Mouse (Mus musculus) intestine, embryonic 14.5 days (tissue): ENCODE results near the gene Gcn1l1. TPM values are rescaled to one million over a fixed set of nuclear protein-coding genes. Genes with fewer than 3 reads are reported as not detected.
A peak's percentile ranks its signal among the peaks of the same experiment; 100 is the strongest.

ENCODE experiments used
- ATAC-seq: fragments of 200-750 bp; cut with Nextera tagmentation; replicated peaks from 2 replicates; pipeline ENCODE4 v1.8.0; 2017; ENCODE audit warnings: low read depth, moderate number of reproducible peaks, moderate TSS enrichment, moderate library complexity; ENCODE audit not compliant: low FRiP score, low TSS enrichment
- DNase-seq: peaks from one replicate; pipeline ENCODE4 v3.0.0-alpha.2; 2018; ENCODE audit warnings: low spot score
- H3K27ac ChIP-seq: fragments of 300-500 bp; sonication (generic); 2 replicates; pipeline ENCODE4 v1.5.1; 2014; ENCODE audit warnings: low read depth, mild to moderate bottlenecking, control low read depth
- H3K27me3 ChIP-seq: fragments of 300-500 bp; sonication (generic); replicated peaks from 2 replicates; pipeline ENCODE4 v1.6.1; 2014; ENCODE audit warnings: low read length, control low read depth; ENCODE audit not compliant: control insufficient read depth, insufficient read depth
- H3K36me3 ChIP-seq: fragments of 300-500 bp; sonication (generic); 2 replicates; pipeline ENCODE4 v1.6.1; 2014; ENCODE audit warnings: low read length, control low read depth; ENCODE audit not compliant: control insufficient read depth, insufficient read depth
- H3K4me1 ChIP-seq: fragments of 300-500 bp; sonication (generic); replicated peaks from 2 replicates; pipeline ENCODE4 v1.6.1; 2014; ENCODE audit warnings: low read length, control low read depth, mixed read lengths; ENCODE audit not compliant: control insufficient read depth, insufficient read depth
- H3K4me2 ChIP-seq: fragments of 300-500 bp; sonication (generic); 2 replicates; pipeline ENCODE4 v1.6.1; 2014; ENCODE audit warnings: low read length
- H3K4me3 ChIP-seq: fragments of 300-500 bp; sonication (generic); 2 replicates; pipeline ENCODE4 v1.5.1; 2014; ENCODE audit warnings: low read depth, low read length, control low read depth, mixed read lengths
- H3K9ac ChIP-seq: fragments of 300-500 bp; sonication (generic); 2 replicates; pipeline ENCODE4 v1.6.1; 2014; ENCODE audit warnings: mild to moderate bottlenecking, low read length
- H3K9me3 ChIP-seq: fragments of 300-500 bp; sonication (generic); 2 replicates; pipeline ENCODE4 v1.6.1; 2016; ENCODE audit warnings: low read length, control low read depth; ENCODE audit not compliant: control insufficient read depth
- WGBS: fragments of 180-500 bp; shearing (Covaris S2); extraction: QIAGEN DNeasy Blood & Tissue Kit; methylation state at CpG from one replicate; pipeline ENCODE4 v1.1.7; 2014; 5-methylcytosine and 5-hydroxymethylcytosine counted together
- polyA plus RNA-seq: library from polyadenylated mRNA; unstranded; fragments of >200 nt; fragmentation: Nextera tagmentation; extraction: Ambion mirVana; gene quantifications from 2 replicates; pipeline ENCODE4 v1.2.1, GENCODE M21; 2014

Gcn1l1 gene
- polyA plus RNA-seq, 1 experiment from 2014 or later, result 44.8 TPM

- DNase-seq (no peak), ATAC-seq (no peak)
- H3K9me3 ChIP-seq, result no peaks in the 10 kb centered on the region
- peak overlapping the region; percentile 70; the same call in 1 of the 2 replicates for H3K27ac ChIP-seq
- H3K4me3 ChIP-seq, result peak overlapping the region; percentile 57
- H3K27me3 ChIP-seq, result no peaks in the 10 kb centered on the region
- 34% methylated on average over 13 of the region's 13 CpGs for WGBS
- H3K36me3 ChIP-seq, result peaks cover 42% of the 10 kb centered on the region
- H3K4me1 ChIP-seq, result peaks cover 11% of the 10 kb centered on the region
- peak overlapping the region; percentile 97 for H3K4me2 ChIP-seq
- H3K9ac ChIP-seq, result peak overlapping the region; percentile 98
These were observed 4.6 kb upstream of the Gcn1l1 start for GRCm38 (mm10) chr5:115560336-115560905.

DNA sequence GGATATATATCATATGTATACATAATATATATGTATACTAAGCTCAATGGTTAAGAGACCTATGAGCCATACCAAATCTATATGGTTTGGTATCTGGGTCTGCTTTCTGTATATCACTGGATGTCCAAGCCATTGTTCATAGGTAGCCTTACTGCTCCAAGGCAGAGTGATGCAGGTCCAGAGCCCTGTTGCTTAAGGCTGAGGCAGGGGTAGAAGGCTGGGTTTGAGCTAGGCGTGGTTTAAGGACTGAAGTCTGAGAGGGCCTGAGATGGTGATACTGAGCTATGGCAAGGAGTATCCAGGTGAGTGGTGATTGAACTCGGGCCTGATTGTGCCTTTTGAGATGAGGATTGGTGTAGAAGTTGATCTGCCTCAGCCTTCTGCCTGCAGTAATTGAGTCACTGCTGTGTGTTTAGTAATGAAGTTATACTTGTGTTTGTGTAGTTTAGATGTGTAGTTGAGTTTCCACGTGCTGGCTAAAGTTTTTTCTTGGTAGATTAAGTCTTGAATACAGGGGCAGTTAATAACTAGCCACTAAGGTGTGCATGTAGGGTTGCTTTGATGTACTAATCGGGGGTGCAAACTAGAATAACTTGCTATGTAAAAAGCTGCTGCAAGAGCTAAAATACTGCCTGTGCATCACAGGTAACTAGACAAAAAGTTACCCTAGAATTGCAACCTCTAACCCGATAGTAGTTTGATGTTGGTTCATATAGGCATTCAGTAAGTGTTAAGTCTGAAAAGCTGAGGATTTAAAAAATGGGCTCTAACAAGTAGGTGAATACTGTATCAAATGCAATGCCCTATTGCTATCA lies 1.1 kb upstream of the Gcn1l1 start:
- Histone ChIP-seq H3K36me3 (peaks cover 42% of the 10 kb centered on the region), H3K27ac (no peak overlapping the region), H3K4me2 (peak overlapping the region; percentile 96), H3K9me3 (no peaks in the 10 kb centered on the region), H3K4me3 (peak overlapping the region; percentile 83; the same call in 1 of the 2 replicates), H3K4me1 (peaks cover 24% of the 10 kb centered on the region), H3K9ac (no peak overlapping the region), H3K27me3 (no peaks in the 10 kb centered on the region)
- ATAC-seq (no peak), DNase-seq (no peak)
- 49% methylated on average over 5 of the region's 5 CpGs for WGBS

- under 1% methylated on average over 40 of the region's 46 CpGs for WGBS
- peak; percentile 75 for DNase-seq
These were observed 349 bp downstream of the Gcn1l1 start for GRCm38 (mm10) chr5:115565403-115565802.

GRCm38 (mm10) chr5:115568681-115569080 lies 3.6 kb downstream of the Gcn1l1 start:
- no peaks in the 10 kb centered on the region for H3K27me3 ChIP-seq
- no peak overlapping the region for H3K27ac ChIP-seq
- H3K9ac ChIP-seq, result no peak overlapping the region
- DNase-seq (peak; percentile 61), ATAC-seq (no peak)
- no peak overlapping the region for H3K4me3 ChIP-seq
- WGBS, result 54% methylated on average over 10 of the region's 10 CpGs
- no peak overlapping the region for H3K4me2 ChIP-seq
- H3K4me1 ChIP-seq, result peaks cover 28% of the 10 kb centered on the region
- peaks cover 30% of the 10 kb centered on the region for H3K36me3 ChIP-seq
- H3K9me3 ChIP-seq, result no peaks in the 10 kb centered on the region

More at GRCm38 (mm10) chr5:115565403-115565802, 349 bp downstream of the Gcn1l1 start:
- Histone ChIP-seq H3K27me3 (no peaks in the 10 kb centered on the region), H3K9ac (peak overlapping the region; percentile 85), H3K4me2 (peak overlapping the region; percentile 96), H3K4me1 (peaks cover 26% of the 10 kb centered on the region), H3K36me3 (peaks cover 38% of the 10 kb centered on the region), H3K27ac (peak overlapping the region; percentile 63; the same call in 1 of the 2 replicates), H3K9me3 (no peaks in the 10 kb centered on the region), H3K4me3 (peak overlapping the region; percentile 83)
- ATAC-seq, result peak; percentile 44; the same call in 1 of the 2 replicates

- Histone ChIP-seq H3K27ac (no peak overlapping the region), H3K4me1 (peaks cover 28% of the 10 kb centered on the region), H3K4me2 (no peak overlapping the region), H3K4me3 (no peak overlapping the region), H3K27me3 (no peaks in the 10 kb centered on the region), H3K9ac (no peak overlapping the region), H3K9me3 (no peaks in the 10 kb centered on the region), H3K36me3 (peaks cover 31% of the 10 kb centered on the region)
- no peak for DNase-seq
- WGBS, result 77% methylated on average over 11 of the region's 11 CpGs
- ATAC-seq, result no peak
These were observed 4.3 kb downstream of the Gcn1l1 start for GRCm38 (mm10) chr5:115569308-115569707.

- no peak overlapping the region for H3K27ac ChIP-seq
These were observed 4.7 kb downstream of the Gcn1l1 start for GRCm38 (mm10) chr5:115569721-115570120.

DNA sequence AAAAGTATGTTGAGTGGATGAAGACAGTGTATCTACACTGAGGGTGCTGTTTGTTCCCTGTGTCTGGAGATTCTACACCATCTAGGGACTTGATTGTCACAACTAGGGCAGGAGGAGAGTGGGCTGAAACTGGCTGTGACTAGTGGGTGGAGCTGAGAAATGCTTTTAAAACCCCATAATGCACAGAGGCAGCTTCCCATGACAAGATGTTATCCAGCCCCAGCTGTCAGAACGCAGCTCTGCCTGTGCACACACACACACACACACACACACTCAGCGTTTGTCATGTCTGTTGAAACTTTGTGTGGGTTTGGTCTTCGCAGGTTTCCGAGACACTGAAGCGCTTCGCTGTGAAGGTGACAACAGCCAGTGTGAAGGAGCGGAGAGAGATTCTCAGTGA lies 6.0 kb downstream of the Gcn1l1 start:
- no peak overlapping the region for H3K27ac ChIP-seq

More at GRCm38 (mm10) chr5:115569721-115570120, 4.7 kb downstream of the Gcn1l1 start:
- Histone ChIP-seq H3K4me2 (no peak overlapping the region), H3K36me3 (peaks cover 35% of the 10 kb centered on the region), H3K9ac (no peak overlapping the region), H3K27me3 (no peaks in the 10 kb centered on the region), H3K4me3 (no peak overlapping the region), H3K9me3 (no peaks in the 10 kb centered on the region), H3K4me1 (peaks cover 28% of the 10 kb centered on the region)
- ATAC-seq (no peak), DNase-seq (no peak)
- WGBS, result 93% methylated on average over 4 of the region's 4 CpGs

GRCm38 (mm10) chr5:115572679-115573535 lies 7.9 kb downstream of the Gcn1l1 start:
- peaks cover 66% of the 10 kb centered on the region for H3K36me3 ChIP-seq
- ATAC-seq (no peak), DNase-seq (no peak)
- H3K27me3 ChIP-seq, result no peaks in the 10 kb centered on the region
- H3K4me1 ChIP-seq, result 0 out of 2 replicates have a peak, but pooled peaks cover 21% of the 10 kb centered on the region
- no peak overlapping the region; the same call in 1 of the 2 replicates for H3K9ac ChIP-seq
- no peak overlapping the region for H3K4me3 ChIP-seq
- H3K4me2 ChIP-seq, result no peak overlapping the region
- H3K9me3 ChIP-seq, result no peaks in the 10 kb centered on the region
- H3K27ac ChIP-seq, result peak overlapping the region; percentile 44
- WGBS, result 48% methylated on average over 17 of the region's 17 CpGs

More for the DNA sequence above, 6.0 kb downstream of the Gcn1l1 start:
- peaks cover 24% of the 10 kb centered on the region for H3K4me1 ChIP-seq
- H3K9me3 ChIP-seq, result no peaks in the 10 kb centered on the region
- ATAC-seq (no peak), DNase-seq (no peak)
- H3K4me2 ChIP-seq, result no peak overlapping the region
- H3K27me3 ChIP-seq, result no peaks in the 10 kb centered on the region
- H3K36me3 ChIP-seq, result peaks cover 48% of the 10 kb centered on the region
- WGBS, result 86% methylated on average over 7 of the region's 7 CpGs
- H3K4me3 ChIP-seq, result no peak overlapping the region
- no peak overlapping the region for H3K9ac ChIP-seq
